Mouse (Mus musculus) monocyte, adult 2 months (primary cell): ENCODE data around the gene Olfr446.

Experiments
- DNase-seq, 2 experiments: peaks; one replicate each; pipeline ENCODE4 v3.0.0; 2022; ENCODE audit warnings: low spot score in 2 of 2, low read depth in 1 of 2

Gene Olfr446

DNA sequence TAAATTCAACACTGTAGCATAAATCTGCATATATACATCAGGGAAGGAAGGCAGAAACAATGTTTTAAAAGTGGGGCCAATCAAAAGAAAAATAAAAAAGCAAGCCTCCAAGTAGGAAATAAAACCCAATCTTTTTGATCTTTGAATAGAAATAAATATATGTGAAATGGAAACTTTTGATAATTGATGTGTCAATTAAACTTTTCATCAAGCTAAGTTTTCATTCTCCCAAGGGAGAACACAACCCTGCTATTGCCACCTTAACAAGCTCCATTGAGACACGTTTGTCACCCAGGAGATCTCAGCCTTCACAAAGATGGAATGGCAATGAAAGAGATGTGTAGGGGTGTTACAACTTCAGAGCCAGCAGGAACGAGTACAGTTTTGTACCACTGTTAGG lies at the start of gene Olfr446:
Gene Olfr446 (plus strand): TSS at position 301 of the 400 bp plus-strand sequence.
- DNase-seq, result no peak

DNA sequence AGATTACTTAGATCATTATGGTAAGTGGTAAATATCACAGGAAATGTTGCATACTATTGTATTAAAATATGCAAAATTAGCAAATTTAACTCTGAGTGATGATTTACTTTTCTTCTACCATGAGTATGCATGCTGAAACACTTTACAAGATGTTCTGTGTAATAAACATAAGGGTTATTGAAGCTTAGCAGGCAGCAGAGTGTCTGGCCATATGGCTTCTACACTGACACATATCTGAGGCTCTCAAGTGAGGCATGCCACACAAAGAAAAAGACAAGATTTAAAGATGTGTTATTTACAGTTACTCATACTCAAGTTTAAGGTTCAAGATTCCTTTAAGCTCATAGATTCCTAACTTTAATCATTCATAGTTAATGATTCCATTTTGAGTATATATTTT lies 44.9 kb upstream of the Olfr446 start:
- DNase-seq, result no peak

DNA sequence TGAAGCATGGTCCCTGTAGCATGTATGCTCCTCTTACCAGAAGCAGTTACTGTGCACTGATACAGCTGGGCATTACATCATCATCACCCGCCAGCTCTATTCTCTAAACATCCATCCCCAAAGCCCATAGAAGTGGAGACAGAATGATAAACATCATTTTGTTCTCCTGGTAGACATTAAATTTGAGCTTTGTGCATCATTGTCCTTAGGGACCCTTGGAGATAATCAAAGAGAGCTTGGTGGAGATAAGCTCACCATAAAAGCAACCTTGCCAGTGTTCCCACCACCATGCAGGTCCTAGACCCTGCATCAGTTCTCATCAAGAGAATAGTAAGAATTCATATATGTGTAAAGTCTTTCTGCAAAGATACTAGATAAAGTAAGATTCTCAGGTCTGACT lies 31.0 kb upstream of the Olfr446 start, which contains the start of gene Olfr448:
Gene Olfr448 (plus strand): TSS at position 301 of the 400 bp plus-strand sequence.
- no peak for DNase-seq

DNA sequence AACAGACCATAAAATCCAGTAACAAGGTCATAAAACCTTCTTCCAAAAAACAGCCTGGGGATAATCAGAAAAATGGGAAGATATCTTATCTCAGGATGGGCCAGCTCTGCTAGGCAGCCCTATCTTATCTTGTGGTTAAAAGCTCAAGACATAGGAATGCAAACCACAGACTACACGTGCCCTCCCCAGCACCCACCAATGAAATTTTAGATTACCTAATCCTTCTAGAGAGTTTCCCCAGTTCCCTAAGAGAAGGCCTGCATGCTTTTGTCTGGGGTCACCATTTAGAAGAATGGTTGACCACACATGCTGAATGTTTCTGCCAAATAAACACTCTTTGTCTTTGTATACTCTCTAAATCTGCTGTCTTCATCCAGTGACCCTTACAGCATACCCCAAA lies 20.8 kb upstream of the Olfr446 start:
- DNase-seq, result no peak

DNA sequence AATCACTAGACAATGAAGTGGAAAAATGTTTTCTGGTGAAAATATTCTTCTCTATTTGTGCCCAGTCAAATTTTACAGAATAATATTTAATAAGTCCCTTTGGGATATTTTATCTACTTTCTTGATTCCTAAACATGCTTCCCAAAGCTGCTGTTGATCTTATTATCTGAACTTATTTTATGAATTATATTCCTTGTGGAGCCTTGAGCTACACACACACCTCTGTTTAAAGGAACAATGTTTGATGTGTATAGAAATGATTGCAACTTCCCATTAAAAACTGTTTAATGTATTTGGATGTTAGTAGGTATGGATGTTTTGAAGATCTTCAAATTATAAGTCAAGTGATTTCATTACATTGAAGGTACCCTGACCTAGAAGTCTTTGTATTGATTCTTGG lies 12.6 kb upstream of the Olfr446 start, which contains the start of gene Olfr447:
Gene Olfr447 (plus strand): TSS at position 301 of the 400 bp plus-strand sequence.
- no peak for DNase-seq

DNA sequence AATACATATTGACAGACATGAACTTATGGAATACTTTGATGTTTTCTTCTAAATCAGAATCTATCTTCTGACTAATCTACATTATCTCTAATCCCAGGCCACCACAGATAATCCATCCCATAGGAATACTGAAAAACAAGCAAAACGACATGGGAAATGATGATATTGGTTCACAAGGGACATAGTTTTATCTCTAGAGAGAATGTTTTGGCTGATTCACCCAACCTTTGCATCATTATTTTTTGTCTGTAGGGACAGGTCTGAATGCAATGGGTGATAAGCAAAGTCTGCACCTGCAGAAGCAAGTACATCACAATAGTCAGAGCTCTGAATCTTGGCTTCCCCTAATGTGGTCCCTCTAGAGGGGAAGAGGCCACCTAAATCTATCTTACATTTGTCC lies 27.6 kb downstream of the Olfr446 start, which contains the start of gene Olfr444:
Gene Olfr444 (plus strand): TSS at position 301 of the 400 bp plus-strand sequence.
- no peak for DNase-seq

DNA sequence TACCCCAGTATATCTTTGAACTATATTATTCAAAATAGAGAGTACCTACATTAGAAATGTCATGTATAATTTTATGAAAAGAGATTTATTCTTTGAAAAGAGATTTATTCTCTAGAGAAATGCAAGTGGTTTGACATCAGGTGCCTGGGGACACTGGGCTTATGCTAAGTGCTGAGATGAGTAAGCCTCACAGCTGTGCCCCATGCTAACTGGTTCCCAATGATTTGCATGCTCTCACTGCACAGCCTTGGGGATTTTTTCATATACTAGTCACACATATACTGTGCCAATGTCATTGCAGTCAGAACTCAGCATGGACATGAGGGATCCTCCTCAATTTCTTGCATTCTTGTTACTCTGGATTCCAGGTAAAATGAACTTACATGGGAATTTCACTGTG lies 59.2 kb downstream of the Olfr446 start:
- DNase-seq, result no peak
